Mouse (Mus musculus): ENCODE measurements around the gene Vezf1. TPM values are rescaled to one million over a fixed set of nuclear protein-coding genes. Genes with fewer than 3 reads are reported as not detected.
"Not testable (repeated sequence)": the region's sequence is repeated elsewhere in the genome, so short reads cannot be mapped to it uniquely, and the experiment has no call there.

Vezf1 gene
- polyA plus RNA-seq, 1 experiment from 2014 or later, result 21.9 TPM

GRCm38 (mm10) chr11:88044314-88044713 is 23.8 kb upstream of the Vezf1 start:
- Histone ChIP-seq H3K4me1 (peaks cover 16% of the 10 kb centered on the region), H3K4me2 (no peak overlapping the region), H3K27me3 (replicated peaks) (no peaks in the 10 kb centered on the region), H3K27ac (replicated peaks) (no peak overlapping the region), H3K9me3 (no peaks in the 10 kb centered on the region), H3K9ac (no peak overlapping the region), H3K4me3 (no peak overlapping the region), H3K36me3 (peaks cover 15% of the 10 kb centered on the region)
- ATAC-seq (ENCODE audit: extremely low read depth, insufficient number of reproducible peaks, low FRiP score, low TSS enrichment), result no peak

GRCm38 (mm10) chr11:88045159-88045558 is 22.9 kb upstream of the Vezf1 start:
- H3K27ac ChIP-seq (replicated peaks); ATAC-seq (ENCODE audit: extremely low read depth, insufficient number of reproducible peaks, low FRiP score, low TSS enrichment); H3K4me2 ChIP-seq; H3K27me3 ChIP-seq (replicated peaks); H3K9ac ChIP-seq; H3K4me3 ChIP-seq; H3K9me3 ChIP-seq: not testable (repeated sequence)
- H3K36me3 ChIP-seq, result peaks cover 24% of the 10 kb centered on the region
- 91% methylated on average over 3 of the region's 3 CpGs for WGBS
- peaks cover 24% of the 10 kb centered on the region for H3K4me1 ChIP-seq

GRCm38 (mm10) chr11:88045878-88046277 is 22.2 kb upstream of the Vezf1 start:
- no peaks in the 10 kb centered on the region for H3K27me3 ChIP-seq (replicated peaks)
- peak overlapping the region; percentile 99 for H3K4me3 ChIP-seq
- peak overlapping the region; percentile 89 for H3K4me2 ChIP-seq

GRCm38 (mm10) chr11:88046323-88046937 is 21.6 kb upstream of the Vezf1 start:
- H3K9ac ChIP-seq, result peak overlapping the region; percentile 99
- peaks cover 33% of the 10 kb centered on the region for H3K4me1 ChIP-seq
- peak overlapping the region; percentile 100 for H3K27ac ChIP-seq (replicated peaks)
- 53% methylated on average over 17 of the region's 17 CpGs for WGBS
- no peak for ATAC-seq (ENCODE audit: extremely low read depth, insufficient number of reproducible peaks, low FRiP score, low TSS enrichment)
- H3K9me3 ChIP-seq, result no peaks in the 10 kb centered on the region
- peak overlapping the region; percentile 89 for H3K4me2 ChIP-seq
- peaks cover 34% of the 10 kb centered on the region for H3K36me3 ChIP-seq
- no peaks in the 10 kb centered on the region for H3K27me3 ChIP-seq (replicated peaks)
- H3K4me3 ChIP-seq, result peak overlapping the region; percentile 99

More at GRCm38 (mm10) chr11:88045878-88046277, 22.2 kb upstream of the Vezf1 start:
- WGBS, result 74% methylated on average over 4 of the region's 4 CpGs
- peak overlapping the region; percentile 99 for H3K9ac ChIP-seq
- no peaks in the 10 kb centered on the region for H3K9me3 ChIP-seq
- no peak overlapping the region for H3K27ac ChIP-seq (replicated peaks)
- peaks cover 30% of the 10 kb centered on the region for H3K4me1 ChIP-seq
- peaks cover 31% of the 10 kb centered on the region for H3K36me3 ChIP-seq
- ATAC-seq (ENCODE audit: extremely low read depth, insufficient number of reproducible peaks, low FRiP score, low TSS enrichment), result no peak

- Histone ChIP-seq H3K9me3 (no peaks in the 10 kb centered on the region), H3K9ac (peak within 1 kb of the TSS; percentile 99), H3K4me1 (peaks cover 36% of the 10 kb centered on the region), H3K27me3 (replicated peaks) (no peaks in the 10 kb centered on the region), H3K27ac (replicated peaks) (peak within 1 kb of the TSS; percentile 100), H3K4me3 (peak within 1 kb of the TSS; percentile 99), H3K4me2 (peak within 1 kb of the TSS; percentile 89), H3K36me3 (peaks cover 37% of the 10 kb centered on the region)
- peak; percentile 87 for ATAC-seq (ENCODE audit: extremely low read depth, insufficient number of reproducible peaks, low FRiP score, low TSS enrichment)
- under 1% methylated on average over 60 of the region's 60 CpGs for WGBS
Measured at GRCm38 (mm10) chr11:88046944-88047794, 20.9 kb upstream of the Vezf1 start, which contains the start of gene Srsf1. Srsf1 (plus strand) TSS chr11:88047373.

- H3K27me3 ChIP-seq (replicated peaks), result no peaks in the 10 kb centered on the region
- peak overlapping the region; percentile 99 for H3K9ac ChIP-seq
- WGBS, result under 1% methylated on average over 76 of the region's 76 CpGs
- peak; percentile 72 for ATAC-seq (ENCODE audit: extremely low read depth, insufficient number of reproducible peaks, low FRiP score, low TSS enrichment)
- H3K36me3 ChIP-seq, result peaks cover 38% of the 10 kb centered on the region
- H3K27ac ChIP-seq (replicated peaks), result peak overlapping the region; percentile 100
- peak overlapping the region; percentile 99 for H3K4me3 ChIP-seq
- peaks cover 43% of the 10 kb centered on the region for H3K4me1 ChIP-seq
- peak overlapping the region; percentile 89 for H3K4me2 ChIP-seq
- no peaks in the 10 kb centered on the region for H3K9me3 ChIP-seq
Measured at GRCm38 (mm10) chr11:88047871-88048531, 20.1 kb upstream of the Vezf1 start.

GRCm38 (mm10) chr11:88048961-88049670 is 19.0 kb upstream of the Vezf1 start:
- H3K4me3 ChIP-seq, result peak overlapping the region; percentile 99
- H3K9me3 ChIP-seq, result no peaks in the 10 kb centered on the region
- WGBS, result 19% methylated on average over 26 of the region's 26 CpGs
- ATAC-seq (ENCODE audit: extremely low read depth, insufficient number of reproducible peaks, low FRiP score, low TSS enrichment), result no peak
- H3K36me3 ChIP-seq, result peaks cover 43% of the 10 kb centered on the region
- peak overlapping the region; percentile 89 for H3K4me2 ChIP-seq
- H3K9ac ChIP-seq, result peak overlapping the region; percentile 99
- H3K27me3 ChIP-seq (replicated peaks), result no peaks in the 10 kb centered on the region
- H3K4me1 ChIP-seq, result peaks cover 43% of the 10 kb centered on the region
- H3K27ac ChIP-seq (replicated peaks), result peak overlapping the region; percentile 100

GRCm38 (mm10) chr11:88049732-88050131 is 18.3 kb upstream of the Vezf1 start:
- Histone ChIP-seq H3K9ac (peak overlapping the region; percentile 99), H3K4me2 (peak overlapping the region; percentile 89), H3K27me3 (replicated peaks) (no peaks in the 10 kb centered on the region), H3K27ac (replicated peaks) (no peak overlapping the region), H3K36me3 (peaks cover 47% of the 10 kb centered on the region), H3K4me1 (peaks cover 43% of the 10 kb centered on the region), H3K4me3 (peak overlapping the region; percentile 99), H3K9me3 (no peaks in the 10 kb centered on the region)
- ATAC-seq (ENCODE audit: extremely low read depth, insufficient number of reproducible peaks, low FRiP score, low TSS enrichment), result no peak

GRCm38 (mm10) chr11:88052638-88053037 is 15.4 kb upstream of the Vezf1 start:
- Histone ChIP-seq H3K4me1 (peaks cover 31% of the 10 kb centered on the region), H3K9me3 (no peaks in the 10 kb centered on the region), H3K36me3 (peaks cover 58% of the 10 kb centered on the region), H3K4me2 (no peak overlapping the region), H3K4me3 (no peak overlapping the region), H3K9ac (no peak overlapping the region), H3K27me3 (replicated peaks) (no peaks in the 10 kb centered on the region), H3K27ac (replicated peaks) (no peak overlapping the region)
- ATAC-seq (ENCODE audit: extremely low read depth, insufficient number of reproducible peaks, low FRiP score, low TSS enrichment), result no peak
- 84% methylated on average over 4 of the region's 4 CpGs for WGBS

- H3K4me1 ChIP-seq, result peaks cover 31% of the 10 kb centered on the region
- H3K27ac ChIP-seq (replicated peaks), result no peak overlapping the region
- no peak overlapping the region for H3K4me3 ChIP-seq
- WGBS, result 74% methylated on average over 3 of the region's 3 CpGs
- no peak overlapping the region for H3K9ac ChIP-seq
- H3K4me2 ChIP-seq, result no peak overlapping the region
- H3K9me3 ChIP-seq, result no peaks in the 10 kb centered on the region
- H3K27me3 ChIP-seq (replicated peaks), result no peaks in the 10 kb centered on the region
- peaks cover 57% of the 10 kb centered on the region for H3K36me3 ChIP-seq
- no peak for ATAC-seq (ENCODE audit: extremely low read depth, insufficient number of reproducible peaks, low FRiP score, low TSS enrichment)
Measured at GRCm38 (mm10) chr11:88053821-88054220, 14.3 kb upstream of the Vezf1 start.

- no peak overlapping the region for H3K4me2 ChIP-seq
- H3K4me3 ChIP-seq, result no peak overlapping the region
- no peak overlapping the region for H3K27ac ChIP-seq (replicated peaks)
- H3K9me3 ChIP-seq, result no peaks in the 10 kb centered on the region
- ATAC-seq (ENCODE audit: extremely low read depth, insufficient number of reproducible peaks, low FRiP score, low TSS enrichment), result no peak
- WGBS, result 77% methylated on average over 1 of the region's 1 CpGs
- H3K27me3 ChIP-seq (replicated peaks), result no peaks in the 10 kb centered on the region
- H3K36me3 ChIP-seq, result peaks cover 50% of the 10 kb centered on the region
- peaks cover 25% of the 10 kb centered on the region for H3K4me1 ChIP-seq
- no peak overlapping the region for H3K9ac ChIP-seq
Measured at GRCm38 (mm10) chr11:88054589-88054988, 13.5 kb upstream of the Vezf1 start.

Measured in heart, embryonic 13.5 days (tissue).